Mouse (Mus musculus): Measurements from ENCODE around the gene Nck2.

DNA sequence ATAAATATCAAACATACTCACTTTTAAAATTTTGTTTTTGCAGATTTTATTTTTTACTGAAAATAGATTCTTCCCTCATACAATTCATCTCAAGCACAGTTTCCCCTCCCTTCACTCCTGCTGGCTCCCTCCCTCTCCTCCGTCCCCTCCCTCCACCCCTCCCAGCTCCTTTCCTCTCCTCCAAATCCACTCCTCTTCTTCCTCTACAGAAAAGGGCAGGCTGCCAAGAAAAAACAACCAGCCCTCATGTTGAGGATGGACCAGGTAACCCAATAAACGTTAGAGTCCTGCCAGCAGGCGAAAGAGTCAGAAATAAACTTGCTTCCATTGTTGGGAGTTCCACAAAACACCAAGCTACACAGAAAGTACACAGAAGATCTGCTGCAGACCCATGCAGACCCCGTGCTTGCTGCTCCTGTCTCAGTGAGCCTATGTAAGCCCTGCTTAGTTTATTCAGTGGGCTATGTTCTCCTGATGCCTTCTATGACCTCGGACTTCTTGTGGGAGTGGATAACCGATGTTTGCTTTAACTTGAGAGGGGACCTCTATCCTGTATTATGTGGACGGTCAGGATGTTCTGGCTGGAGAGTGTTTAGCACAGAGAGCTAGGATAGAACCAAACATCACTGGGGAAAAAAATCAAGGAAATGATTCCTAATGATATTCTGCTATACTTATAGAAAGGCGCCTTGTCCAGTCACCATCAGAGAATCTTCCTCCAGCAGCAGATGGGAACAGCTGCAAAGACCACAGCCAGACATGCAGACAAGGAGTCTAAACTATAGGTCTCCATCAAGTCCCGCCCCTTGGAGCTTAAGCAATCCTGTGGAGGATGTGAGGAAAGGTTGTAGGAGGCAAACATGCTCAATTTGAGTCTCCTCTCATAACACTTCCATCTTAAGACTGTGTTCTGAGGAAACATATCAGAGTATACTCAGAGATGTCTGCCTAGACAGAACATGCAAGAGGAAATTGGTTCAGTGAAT, 39.4 kb upstream of the Nck2 start:
- TF ChIP-seq CTCF (IDR thresholded peaks at IDR 0.05; ENCODE audit: insufficient read depth, low read depth, low read length) (no peak), POLR2A (IDR thresholded peaks at IDR 0.05; ENCODE audit: insufficient read depth, low read depth, low read length) (no peak)
